Mouse (Mus musculus): ENCODE data around the gene Scai. TPM values are rescaled to one million over a fixed set of nuclear protein-coding genes. Genes with fewer than 3 reads are reported as not detected.

Scai gene
- polyA plus RNA-seq, 1 experiment from 2014 or later: 3.3 TPM

GRCm38 (mm10) chr2:39064687-39065399 is 125.7 kb downstream of the Scai start:
- peak; percentile 75; the same call in 1 of the 2 replicates for ATAC-seq (ENCODE audit: low FRiP score, low TSS enrichment)
- DNase-seq (ENCODE audit: low spot score): no peak
- H3K36me3 ChIP-seq (ENCODE audit: control insufficient read depth, insufficient read depth, low read length): no peaks in the 10 kb centered on the region
- no peak for TF ChIP-seq EP300 (optimal IDR thresholded peaks at IDR 0.05)
- no peak for TF ChIP-seq CTCF (IDR thresholded peaks at IDR 0.05; ENCODE audit: low read depth)
- no peaks in the 10 kb centered on the region for H3K27me3 ChIP-seq (ENCODE audit: control insufficient read depth, insufficient read depth, low read length)
- H3K4me3 ChIP-seq (ENCODE audit: low read depth, low read length): peak overlapping the region; percentile 89
- peak overlapping the region; percentile 91 for H3K27ac ChIP-seq (replicated peaks)
- 4% methylated on average over 25 of the region's 25 CpGs for WGBS
- peak overlapping the region; percentile 88 for H3K4me2 ChIP-seq (replicated peaks; ENCODE audit: low read depth)
- H3K9me3 ChIP-seq (ENCODE audit: control insufficient read depth, low read length): no peaks in the 10 kb centered on the region
- no peaks in the 10 kb centered on the region for H3K4me1 ChIP-seq (replicated peaks; ENCODE audit: control insufficient read depth, insufficient read depth)
- peak overlapping the region; percentile 91 for H3K9ac ChIP-seq (ENCODE audit: low read length)

- no peak overlapping the region for H3K4me2 ChIP-seq (replicated peaks; ENCODE audit: low read depth)
- TF ChIP-seq EP300 (optimal IDR thresholded peaks at IDR 0.05) (no peak), CTCF (IDR thresholded peaks at IDR 0.05; ENCODE audit: low read depth) (no peak)
- no peak for ATAC-seq (ENCODE audit: low FRiP score, low TSS enrichment)
- no peaks in the 10 kb centered on the region for H3K4me1 ChIP-seq (replicated peaks; ENCODE audit: control insufficient read depth, insufficient read depth)
- H3K9me3 ChIP-seq (ENCODE audit: control insufficient read depth, low read length): no peaks in the 10 kb centered on the region
- H3K4me3 ChIP-seq (ENCODE audit: low read depth, low read length): no peak overlapping the region
- H3K27ac ChIP-seq (replicated peaks): no peak overlapping the region
- H3K9ac ChIP-seq (ENCODE audit: low read length): no peak overlapping the region
- no peak for DNase-seq (ENCODE audit: low spot score)
- peaks cover 9% of the 10 kb centered on the region for H3K36me3 ChIP-seq (ENCODE audit: control insufficient read depth, insufficient read depth, low read length)
- no peaks in the 10 kb centered on the region for H3K27me3 ChIP-seq (ENCODE audit: control insufficient read depth, insufficient read depth, low read length)
- WGBS: 95% methylated on average over 1 of the region's 1 CpGs
Observed at GRCm38 (mm10) chr2:39048515-39048914, 142.0 kb downstream of the Scai start.

GRCm38 (mm10) chr2:39040215-39040614 is 150.3 kb downstream of the Scai start:
- no peak for DNase-seq (ENCODE audit: low spot score)
- no peak for ATAC-seq (ENCODE audit: low FRiP score, low TSS enrichment)
- Histone ChIP-seq H3K36me3 (ENCODE audit: control insufficient read depth, insufficient read depth, low read length) (peaks cover 14% of the 10 kb centered on the region), H3K27me3 (ENCODE audit: control insufficient read depth, insufficient read depth, low read length) (no peaks in the 10 kb centered on the region), H3K4me1 (replicated peaks; ENCODE audit: control insufficient read depth, insufficient read depth) (no peaks in the 10 kb centered on the region), H3K27ac (replicated peaks) (no peak overlapping the region), H3K9me3 (ENCODE audit: control insufficient read depth, low read length) (no peaks in the 10 kb centered on the region), H3K4me3 (ENCODE audit: low read depth, low read length) (no peak overlapping the region), H3K4me2 (replicated peaks; ENCODE audit: low read depth) (no peak overlapping the region), H3K9ac (ENCODE audit: low read length) (no peak overlapping the region)
- TF ChIP-seq CTCF (IDR thresholded peaks at IDR 0.05; ENCODE audit: low read depth) (no peak), EP300 (optimal IDR thresholded peaks at IDR 0.05) (no peak)
- WGBS: 98% methylated on average over 1 of the region's 1 CpGs

GRCm38 (mm10) chr2:39031611-39032010 is 158.9 kb downstream of the Scai start:
- H3K4me1 ChIP-seq (replicated peaks; ENCODE audit: control insufficient read depth, insufficient read depth): no peaks in the 10 kb centered on the region
- no peak for ATAC-seq (ENCODE audit: low FRiP score, low TSS enrichment)
- TF ChIP-seq EP300 (optimal IDR thresholded peaks at IDR 0.05) (no peak), CTCF (IDR thresholded peaks at IDR 0.05; ENCODE audit: low read depth) (no peak)
- no peak overlapping the region for H3K27ac ChIP-seq (replicated peaks)
- no peak overlapping the region for H3K4me3 ChIP-seq (ENCODE audit: low read depth, low read length)
- H3K9me3 ChIP-seq (ENCODE audit: control insufficient read depth, low read length): no peaks in the 10 kb centered on the region
- 97% methylated on average over 1 of the region's 1 CpGs for WGBS
- H3K27me3 ChIP-seq (ENCODE audit: control insufficient read depth, insufficient read depth, low read length): no peaks in the 10 kb centered on the region
- no peak for DNase-seq (ENCODE audit: low spot score)
- H3K4me2 ChIP-seq (replicated peaks; ENCODE audit: low read depth): no peak overlapping the region
- H3K36me3 ChIP-seq (ENCODE audit: control insufficient read depth, insufficient read depth, low read length): peaks cover 18% of the 10 kb centered on the region
- no peak overlapping the region for H3K9ac ChIP-seq (ENCODE audit: low read length)

GRCm38 (mm10) chr2:39020004-39020403 is 170.5 kb downstream of the Scai start:
- WGBS: 81% methylated on average over 1 of the region's 1 CpGs
- no peaks in the 10 kb centered on the region for H3K4me1 ChIP-seq (replicated peaks; ENCODE audit: control insufficient read depth, insufficient read depth)
- no peak overlapping the region for H3K4me3 ChIP-seq (ENCODE audit: low read depth, low read length)
- peaks cover 64% of the 10 kb centered on the region for H3K36me3 ChIP-seq (ENCODE audit: control insufficient read depth, insufficient read depth, low read length)
- H3K4me2 ChIP-seq (replicated peaks; ENCODE audit: low read depth): no peak overlapping the region
- TF ChIP-seq CTCF (IDR thresholded peaks at IDR 0.05; ENCODE audit: low read depth): no peak
- TF ChIP-seq EP300 (optimal IDR thresholded peaks at IDR 0.05): no peak
- H3K9ac ChIP-seq (ENCODE audit: low read length): no peak overlapping the region
- no peaks in the 10 kb centered on the region for H3K9me3 ChIP-seq (ENCODE audit: control insufficient read depth, low read length)
- no peaks in the 10 kb centered on the region for H3K27me3 ChIP-seq (ENCODE audit: control insufficient read depth, insufficient read depth, low read length)
- DNase-seq (ENCODE audit: low spot score) (no peak), ATAC-seq (ENCODE audit: low FRiP score, low TSS enrichment) (no peak)
- no peak overlapping the region for H3K27ac ChIP-seq (replicated peaks)

- ATAC-seq (ENCODE audit: low FRiP score, low TSS enrichment) (no peak), DNase-seq (ENCODE audit: low spot score) (no peak)
- Histone ChIP-seq H3K9ac (ENCODE audit: low read length) (no peak overlapping the region), H3K9me3 (ENCODE audit: control insufficient read depth, low read length) (no peaks in the 10 kb centered on the region), H3K4me1 (replicated peaks; ENCODE audit: control insufficient read depth, insufficient read depth) (no peaks in the 10 kb centered on the region), H3K4me2 (replicated peaks; ENCODE audit: low read depth) (no peak overlapping the region), H3K4me3 (ENCODE audit: low read depth, low read length) (no peak overlapping the region), H3K36me3 (ENCODE audit: control insufficient read depth, insufficient read depth, low read length) (peaks cover 52% of the 10 kb centered on the region), H3K27ac (replicated peaks) (no peak overlapping the region), H3K27me3 (ENCODE audit: control insufficient read depth, insufficient read depth, low read length) (no peaks in the 10 kb centered on the region)
- TF ChIP-seq CTCF (IDR thresholded peaks at IDR 0.05; ENCODE audit: low read depth) (no peak), EP300 (optimal IDR thresholded peaks at IDR 0.05) (no peak)
- WGBS: 73% methylated on average over 3 of the region's 3 CpGs
Observed at GRCm38 (mm10) chr2:39016581-39016980, 174.0 kb downstream of the Scai start.

Other genes with a start within 250 kb of the Scai start
- 0.81 and 1.1 TPM in 2 replicates for gene Wdr38, start 193.3 kb downstream of the Scai start, polyA plus RNA-seq (2015; fragmentation: Nextera tagmentation; extraction: Ambion mirVana)
- gene Arpc5l, start 185.4 kb downstream of the Scai start, polyA plus RNA-seq (2015; fragmentation: Nextera tagmentation; extraction: Ambion mirVana): 136 and 142 TPM in 2 replicates
- 956 and 1,016 TPM in 2 replicates for gene Rpl35, start 185.1 kb downstream of the Scai start, polyA plus RNA-seq (2015; fragmentation: Nextera tagmentation; extraction: Ambion mirVana)
- gene Golga1, start 125.2 kb downstream of the Scai start, polyA plus RNA-seq (2015; fragmentation: Nextera tagmentation; extraction: Ambion mirVana): 20.7 and 22.0 TPM in 2 replicates
- 59.5 and 59.6 TPM in 2 replicates for gene Ppp6c, start 35.7 kb upstream of the Scai start, polyA plus RNA-seq (2015; fragmentation: Nextera tagmentation; extraction: Ambion mirVana)

All from stomach, postnatal 0 days (tissue).